Mouse (Mus musculus): ENCODE results near the gene Tex21.

- no peak for TF ChIP-seq CTCF (IDR thresholded peaks at IDR 0.05; ENCODE audit: borderline replicate concordance, insufficient read depth, low read length)
- TF ChIP-seq POLR2A (IDR thresholded peaks at IDR 0.05; ENCODE audit: low read depth, low read length), result no peak
These were observed 50.4 kb downstream of the Tex21 start for GRCm38 (mm10) chr12:76195912-76196708.
